Mouse (Mus musculus) c-Kit-negative CD71-positive TER-119-positive erythroid progenitor cells, embryonic 14.5 days (primary cell): ENCODE measurements around the gene Hoxb5.

Experiments
- DNase-seq: peaks from one replicate; pipeline ENCODE4 v3.0.0-alpha.2; 2013; ENCODE audit warnings: low read depth, low spot score

The Hoxb5 gene

DNA sequence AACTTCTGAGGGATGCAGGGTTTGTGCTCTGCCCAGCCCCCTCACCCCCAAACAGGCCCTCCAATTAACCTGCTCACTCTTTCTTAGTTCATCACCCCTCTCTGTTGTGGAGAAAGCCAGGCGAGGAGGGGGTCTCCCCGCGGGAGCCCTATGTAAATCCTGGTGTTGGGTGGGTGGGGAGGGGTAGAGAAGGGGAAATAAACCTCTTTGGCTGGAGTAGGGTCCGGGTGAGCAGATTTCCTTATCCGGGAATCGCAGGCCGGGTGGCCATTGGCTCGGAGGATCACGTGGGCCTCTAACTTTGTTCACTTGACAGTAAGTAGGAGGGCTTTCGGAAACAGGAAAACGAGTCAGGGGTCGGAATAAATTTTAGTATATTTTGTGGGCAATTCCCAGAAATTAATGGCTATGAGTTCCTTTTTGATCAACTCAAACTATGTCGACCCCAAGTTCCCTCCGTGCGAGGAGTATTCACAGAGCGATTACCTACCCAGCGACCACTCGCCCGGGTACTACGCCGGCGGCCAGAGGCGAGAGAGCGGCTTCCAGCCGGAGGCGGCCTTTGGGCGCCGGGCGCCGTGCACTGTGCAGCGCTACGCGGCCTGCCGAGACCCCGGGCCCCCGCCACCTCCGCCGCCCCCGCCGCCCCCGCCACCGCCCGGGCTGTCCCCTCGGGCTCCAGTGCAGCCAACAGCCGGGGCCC lies 15.4 kb downstream of the Hoxb5 start:
- DNase-seq = no peak

DNA sequence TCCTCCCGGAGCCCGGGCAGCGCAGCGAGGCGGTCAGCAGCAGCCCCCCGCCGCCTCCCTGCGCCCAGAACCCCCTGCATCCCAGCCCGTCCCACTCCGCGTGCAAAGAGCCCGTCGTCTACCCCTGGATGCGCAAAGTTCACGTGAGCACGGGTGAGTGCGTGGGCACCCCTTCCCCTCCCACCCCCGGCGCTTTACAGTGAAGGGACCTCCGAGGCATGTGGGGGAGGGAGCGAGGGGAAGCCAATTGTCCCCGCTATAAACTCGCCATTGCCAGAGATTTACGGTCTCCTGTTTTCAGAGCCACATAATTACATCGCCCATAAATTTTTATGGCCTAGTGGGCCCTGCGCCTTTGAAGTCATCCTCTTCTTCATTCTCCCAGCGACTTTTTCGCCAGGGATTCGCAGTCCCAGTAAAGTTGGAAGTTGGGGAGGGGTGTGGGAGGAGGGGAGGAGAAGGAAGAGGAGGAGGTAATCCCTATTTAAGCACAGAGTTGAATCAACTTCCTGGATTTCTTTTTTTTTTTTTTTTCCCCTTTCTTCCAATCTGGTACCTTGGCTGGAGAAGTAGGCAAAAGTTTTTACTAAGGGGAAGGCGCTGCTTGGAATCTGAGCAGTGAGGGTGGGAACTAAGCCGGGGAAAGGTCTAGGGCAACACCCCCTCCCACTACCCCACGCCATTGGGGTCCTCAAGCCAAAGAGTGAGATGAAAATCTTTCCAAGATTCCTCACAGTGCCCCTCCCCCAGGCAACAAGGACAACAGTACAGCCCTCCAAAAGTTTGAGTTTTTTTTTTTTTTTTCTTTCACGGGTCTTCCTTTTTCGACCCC lies 16.2 kb downstream of the Hoxb5 start:
- no peak for DNase-seq

DNA sequence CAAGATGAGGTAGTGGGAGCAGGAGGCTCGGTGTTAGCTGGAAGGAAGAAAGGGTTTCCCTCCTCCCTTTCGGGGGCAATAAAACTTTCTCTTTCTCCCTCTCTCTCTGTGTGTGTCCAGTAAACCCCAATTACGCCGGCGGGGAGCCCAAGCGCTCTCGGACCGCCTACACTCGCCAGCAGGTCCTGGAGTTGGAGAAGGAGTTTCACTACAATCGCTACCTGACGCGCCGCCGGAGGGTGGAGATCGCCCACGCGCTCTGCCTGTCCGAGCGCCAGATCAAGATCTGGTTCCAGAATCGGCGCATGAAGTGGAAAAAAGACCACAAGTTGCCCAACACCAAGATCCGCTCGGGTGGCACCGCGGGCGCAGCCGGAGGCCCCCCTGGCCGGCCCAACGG lies 16.8 kb downstream of the Hoxb5 start:
- DNase-seq = no peak

DNA sequence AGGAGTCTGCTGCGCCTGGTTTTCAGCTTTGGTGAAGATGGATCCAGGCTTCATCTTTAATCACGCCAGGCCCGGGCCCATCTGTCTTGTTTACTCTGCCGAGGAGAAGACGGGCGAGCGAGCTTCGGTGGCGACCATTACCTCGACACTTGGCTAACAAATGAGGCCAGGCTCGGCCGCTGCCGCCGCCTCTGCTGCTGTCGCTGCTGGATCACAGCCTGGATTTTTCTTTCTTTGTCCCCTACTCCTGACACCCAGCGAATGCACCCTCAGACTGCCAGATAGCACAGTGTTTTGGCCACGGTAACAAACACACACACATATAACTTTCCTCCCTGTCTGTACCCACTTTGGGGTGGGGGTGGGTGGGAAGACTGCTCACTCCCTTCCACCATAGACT lies 17.6 kb downstream of the Hoxb5 start:
- no peak for DNase-seq

DNA sequence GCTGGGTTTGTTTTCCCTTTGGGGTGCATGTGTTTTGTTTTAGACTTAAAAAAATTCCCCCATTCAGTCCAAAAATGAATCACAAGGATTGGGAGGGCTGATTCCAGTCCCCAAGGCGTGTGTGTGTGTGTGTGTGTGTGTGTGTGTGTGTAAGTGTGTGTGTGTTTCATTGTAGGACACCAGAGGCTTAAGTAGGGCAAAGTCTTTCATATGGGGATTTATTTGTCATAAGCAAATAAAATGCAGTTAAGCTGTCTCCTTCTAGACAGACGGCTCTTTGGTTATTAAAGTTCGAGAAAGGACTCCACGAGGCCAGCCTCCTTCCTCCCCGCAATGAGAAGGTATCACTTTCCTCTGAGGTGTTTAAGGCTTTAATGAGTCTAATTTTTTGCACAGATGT lies 18.7 kb downstream of the Hoxb5 start:
- no peak for DNase-seq

DNA sequence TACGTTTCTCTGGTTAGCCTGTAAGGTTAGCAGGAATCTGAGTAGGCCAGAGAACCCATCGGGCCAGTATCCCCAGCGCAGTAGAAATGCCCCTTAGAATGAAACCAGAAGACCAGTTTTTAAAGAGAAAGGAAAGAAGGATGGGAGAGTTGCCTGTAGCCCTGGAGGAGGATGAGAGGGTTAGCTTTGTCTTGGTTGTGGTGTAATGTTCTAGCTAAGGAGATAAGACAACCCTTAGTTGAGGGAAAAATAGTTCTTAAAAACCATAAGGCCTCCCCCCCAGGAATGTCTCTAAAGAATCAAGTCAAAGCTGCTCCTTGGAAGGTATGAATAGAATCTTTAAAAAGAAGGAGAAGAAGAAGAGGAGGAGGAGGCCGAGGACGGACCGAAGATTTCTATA lies 19.6 kb downstream of the Hoxb5 start:
- no peak for DNase-seq

DNA sequence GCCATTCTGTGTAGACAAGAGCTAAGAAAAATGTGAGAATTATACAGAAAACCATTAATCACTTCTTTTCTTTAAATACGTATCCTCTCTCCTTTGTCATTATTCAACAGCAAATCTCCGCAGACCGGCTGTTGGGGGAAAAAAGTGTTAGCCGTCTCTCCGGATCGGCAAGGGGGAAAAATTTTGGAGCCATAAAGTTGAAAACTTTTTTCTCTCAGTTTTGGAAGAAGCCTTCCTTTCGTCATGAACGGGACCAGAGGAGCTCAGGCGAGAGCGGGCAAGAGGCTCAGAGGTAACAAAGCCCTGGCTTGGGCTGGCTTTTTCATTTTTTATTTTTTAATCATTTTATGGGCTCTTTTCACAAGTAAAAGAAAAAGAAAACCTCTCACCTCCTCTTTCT lies 20.0 kb downstream of the Hoxb5 start, which contains the start of gene Hoxb3:
Gene Hoxb3, plus strand, starts transcription at position 173 of the 400 bp plus-strand sequence.
- no peak for DNase-seq

DNA sequence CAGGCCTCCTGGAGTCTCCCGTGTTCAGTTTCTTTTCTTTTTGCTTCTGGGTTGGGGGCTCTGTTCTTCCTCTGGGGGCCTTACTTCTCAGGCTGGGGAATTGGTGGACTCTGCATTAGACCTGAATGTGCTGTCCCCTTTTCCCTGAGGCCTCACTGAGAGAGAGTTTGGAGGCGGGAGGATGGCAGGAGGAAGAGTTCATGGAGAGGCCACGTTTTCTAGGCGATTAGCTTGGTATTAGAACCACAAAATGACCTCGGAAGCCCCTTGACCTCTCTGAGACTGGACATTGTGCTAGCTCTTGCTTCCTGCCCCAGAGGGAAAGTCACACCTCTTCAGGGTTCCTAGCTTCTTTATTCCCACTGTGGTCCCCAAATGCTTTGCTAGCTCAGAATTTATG lies 21.0 kb downstream of the Hoxb5 start:
- no peak for DNase-seq

DNA sequence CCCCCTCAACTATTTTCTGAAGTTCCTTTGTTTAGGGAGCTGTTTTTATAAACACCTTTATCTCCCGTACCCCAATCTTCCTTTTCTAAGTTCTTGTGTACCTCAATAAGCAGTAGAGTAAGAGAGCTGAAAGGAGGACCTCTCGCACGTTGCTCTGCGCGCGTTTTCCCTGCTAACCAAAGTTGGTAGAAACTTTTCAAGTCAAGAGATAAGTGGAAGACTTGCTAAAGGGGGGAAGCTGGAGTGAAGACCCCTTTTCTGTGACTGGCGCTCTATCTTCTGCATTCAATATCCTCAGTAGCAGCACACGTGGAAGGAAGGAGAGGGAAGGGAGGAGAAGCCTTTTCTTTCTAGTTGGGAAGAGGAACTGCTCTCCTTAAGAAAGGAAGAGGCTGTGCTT lies 21.8 kb downstream of the Hoxb5 start:
- no peak for DNase-seq

DNA sequence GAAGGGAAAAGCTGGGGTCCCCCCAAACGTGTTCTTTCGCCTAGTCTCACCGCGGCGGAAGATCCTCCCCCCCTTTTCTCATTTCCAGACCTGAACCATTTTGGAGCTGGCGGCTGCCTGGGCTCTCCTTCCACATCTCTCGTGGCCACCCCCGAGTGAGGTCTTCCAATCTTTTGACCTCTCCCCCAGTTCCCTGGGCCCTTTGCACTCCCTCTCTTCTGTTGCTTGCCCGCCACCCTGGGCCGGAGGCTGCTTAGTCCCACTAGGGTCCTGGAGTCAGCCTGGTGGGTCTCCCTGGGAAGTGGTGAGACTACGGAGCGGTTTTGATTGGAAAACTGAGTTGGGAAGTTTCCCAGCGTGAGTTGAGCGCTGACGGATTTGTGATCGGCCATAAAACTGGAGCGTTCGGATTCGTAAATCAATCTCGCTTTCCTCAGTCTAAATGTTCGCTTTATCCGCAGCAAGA lies 22.6 kb downstream of the Hoxb5 start:
- no peak for DNase-seq

DNA sequence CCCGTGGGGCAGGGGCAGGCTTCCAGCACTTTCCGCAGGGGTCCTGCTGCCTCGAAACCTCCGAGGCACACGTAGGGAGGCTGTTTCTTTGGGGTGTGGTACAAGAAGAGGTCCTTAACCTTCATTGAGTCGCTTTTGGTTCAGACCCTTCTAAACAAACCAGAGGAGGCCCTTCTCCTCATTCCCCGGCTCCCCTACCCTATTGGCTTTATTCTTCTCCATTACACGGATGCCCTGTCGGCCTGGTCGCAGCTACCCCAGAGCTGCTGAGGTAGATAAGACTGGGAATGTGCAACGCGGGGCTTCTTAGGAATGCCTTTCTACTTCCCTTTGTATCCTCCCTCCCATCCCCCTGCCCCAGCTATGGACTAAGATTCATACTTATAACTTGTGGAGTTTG lies 23.6 kb downstream of the Hoxb5 start:
- DNase-seq = no peak

DNA sequence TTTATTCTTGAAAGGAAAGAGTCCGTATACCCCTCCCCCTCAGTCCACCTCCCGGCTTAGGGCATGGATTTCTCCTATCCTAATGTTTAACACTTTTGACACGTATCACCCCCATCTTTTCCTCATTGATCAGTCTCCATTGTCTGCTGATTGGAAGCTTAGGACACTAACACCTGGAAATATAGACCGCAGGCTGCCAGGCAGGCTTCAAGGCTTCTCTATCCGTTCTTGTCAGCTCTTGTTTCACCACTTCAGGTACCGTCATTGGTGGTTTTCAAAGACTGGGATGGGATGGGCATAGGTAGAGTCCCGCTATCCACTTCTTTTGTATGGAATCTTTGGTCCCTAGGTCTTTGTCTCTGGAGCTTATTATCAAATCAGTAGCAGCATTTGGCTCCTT lies 24.0 kb downstream of the Hoxb5 start:
- DNase-seq = no peak

DNA sequence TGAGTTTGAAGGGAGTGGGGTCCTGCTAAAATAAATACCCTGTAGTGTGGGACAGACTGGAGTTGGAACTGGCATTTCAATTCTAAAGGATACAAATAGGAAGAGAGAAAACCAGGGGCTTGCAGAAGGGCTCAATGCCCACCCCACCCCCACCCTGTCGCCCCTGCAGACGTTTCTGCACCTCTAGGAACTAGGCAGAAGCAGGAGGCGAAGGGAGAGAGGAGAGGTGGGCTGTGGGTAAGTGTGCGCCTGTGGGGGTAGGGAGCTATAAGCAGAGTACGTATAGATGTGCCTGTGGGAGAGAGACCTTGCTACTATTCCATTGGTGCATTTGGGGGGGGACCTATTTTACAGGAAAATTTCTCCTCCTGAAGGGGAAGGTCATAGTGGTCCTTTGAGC lies 24.6 kb downstream of the Hoxb5 start:
- no peak for DNase-seq

DNA sequence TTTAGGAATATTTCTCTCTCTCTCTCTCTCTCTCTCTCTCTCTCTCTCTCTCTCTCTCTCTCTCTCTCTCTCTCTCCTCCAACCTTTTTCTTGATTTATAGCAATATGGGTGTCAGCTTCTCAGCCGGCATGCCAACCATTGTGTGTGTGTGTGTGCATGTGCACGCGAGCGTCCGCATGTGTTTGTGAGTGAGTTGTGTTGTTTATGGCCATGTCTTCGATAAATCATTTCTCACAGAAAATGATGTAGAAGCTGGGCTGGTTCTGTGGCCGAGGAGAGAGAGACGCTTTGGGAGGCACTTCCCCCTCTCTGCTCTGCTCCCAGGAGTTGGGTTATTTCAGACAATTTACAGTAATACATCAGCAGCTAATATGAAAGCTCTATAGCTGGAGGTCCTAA lies 25.5 kb downstream of the Hoxb5 start:
- no peak for DNase-seq

DNA sequence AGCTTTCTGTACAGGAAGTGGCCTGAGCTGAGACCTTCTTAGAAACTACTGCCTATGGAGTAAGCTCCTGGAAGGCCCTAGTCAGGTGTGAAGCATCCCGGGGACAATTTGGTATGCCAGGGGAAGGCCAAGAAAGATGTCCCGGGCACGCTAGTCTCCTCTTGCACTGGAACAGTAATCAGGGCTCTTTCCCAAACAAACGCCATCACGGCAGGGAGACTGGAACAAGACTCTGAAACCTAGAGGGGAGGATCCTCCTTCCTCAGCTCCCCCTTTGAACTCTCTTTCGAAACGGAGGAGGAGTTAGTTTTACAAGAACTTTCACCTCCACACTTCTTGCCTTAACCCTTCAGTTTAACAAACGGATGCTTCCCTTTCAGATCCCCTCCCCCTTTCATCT lies 29.0 kb downstream of the Hoxb5 start:
- no peak for DNase-seq

DNA sequence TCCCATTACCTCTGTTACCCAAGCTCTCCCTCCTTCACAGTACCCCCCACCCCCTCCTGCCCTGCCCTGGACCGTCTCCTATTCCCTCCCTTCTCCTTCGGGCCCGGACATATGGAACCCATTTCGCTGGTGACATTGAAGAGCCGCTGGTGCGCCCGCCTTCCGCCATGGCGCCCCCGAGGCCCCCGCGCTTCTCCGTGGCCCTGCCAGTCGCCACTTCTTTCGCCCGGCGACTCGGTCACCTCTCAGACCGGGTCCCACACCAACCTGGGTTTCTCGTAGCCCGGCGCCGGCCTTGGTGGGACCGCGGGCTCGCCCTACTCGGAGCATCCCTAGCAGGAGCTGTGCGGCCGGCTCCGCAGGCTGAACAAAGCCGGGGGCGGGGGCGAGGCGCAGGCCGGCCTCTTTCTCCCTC lies 29.5 kb downstream of the Hoxb5 start:
- DNase-seq = no peak

DNA sequence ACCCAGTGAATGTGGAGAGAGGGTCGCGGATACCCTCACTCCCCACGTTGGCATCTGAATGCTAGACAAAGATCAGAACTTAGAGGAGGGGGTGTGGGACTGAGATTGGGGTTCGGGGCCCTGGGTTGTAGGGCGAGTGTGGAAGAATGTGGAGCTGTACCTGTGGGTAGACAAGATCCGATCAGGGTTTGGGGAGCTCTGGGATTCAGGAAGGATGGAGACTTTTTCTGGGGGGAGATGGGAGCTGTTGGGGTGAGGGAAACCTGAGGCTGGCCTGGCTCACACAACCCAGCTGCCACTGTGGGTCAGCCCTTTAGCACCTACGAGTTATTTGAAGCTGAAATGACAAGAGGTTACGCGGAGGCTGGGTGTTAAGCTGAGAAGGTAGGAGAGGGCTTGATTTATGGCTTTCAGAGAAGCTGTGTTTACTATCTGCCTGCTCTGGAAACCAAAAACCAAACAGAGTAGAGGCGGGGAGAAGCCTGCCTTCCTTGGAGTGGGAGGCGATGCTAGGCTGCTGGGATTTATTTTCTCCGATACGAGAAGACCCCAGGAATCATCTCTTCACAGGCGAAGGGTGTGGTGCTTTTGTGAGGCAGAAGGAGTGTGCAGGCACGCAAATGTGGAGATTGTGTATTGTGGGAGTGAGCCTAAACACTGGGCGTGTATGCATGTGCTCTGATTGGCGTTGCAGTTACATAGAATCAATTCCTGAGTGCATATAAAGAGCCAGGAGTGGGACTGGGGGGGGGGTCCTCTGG lies 30.3 kb downstream of the Hoxb5 start:
- no peak for DNase-seq

DNA sequence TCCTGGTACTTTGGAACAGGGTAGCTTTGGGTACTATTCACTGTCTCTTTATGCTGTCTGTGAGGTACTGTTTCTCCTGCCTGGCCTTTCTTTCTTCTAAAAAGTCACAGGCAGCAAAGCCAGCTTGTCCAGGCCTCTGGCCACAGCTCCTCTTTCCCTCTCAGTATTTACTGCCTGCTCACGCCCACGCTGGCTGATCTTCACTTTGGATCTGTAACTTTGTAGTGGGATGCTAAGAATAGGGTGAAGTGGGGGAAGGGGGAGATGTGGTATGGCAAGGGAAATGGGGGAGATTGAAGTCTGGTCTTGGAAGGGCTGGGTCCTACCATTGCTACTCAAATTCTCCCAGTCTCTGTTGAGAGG lies 30.8 kb downstream of the Hoxb5 start:
- no peak for DNase-seq

DNA sequence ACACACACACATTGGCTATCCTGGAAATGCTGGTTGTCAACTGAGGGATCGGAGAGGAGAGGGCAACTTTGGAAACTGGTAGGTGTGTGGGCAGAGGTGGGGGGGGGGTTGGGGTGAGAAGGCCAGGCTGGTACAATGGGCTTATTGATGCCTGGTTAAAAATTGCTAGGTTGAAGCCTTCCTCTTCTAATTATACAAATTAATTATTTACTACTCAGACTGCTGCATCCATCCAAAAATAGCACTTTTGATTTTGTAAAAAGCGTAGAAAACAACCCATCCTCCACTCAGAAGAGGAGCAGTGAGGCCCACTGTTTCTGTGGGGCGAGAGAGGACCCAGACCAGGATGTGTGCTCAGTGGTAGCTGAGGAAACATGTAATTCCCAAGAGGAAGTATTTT lies 31.9 kb downstream of the Hoxb5 start:
- DNase-seq = no peak

DNA sequence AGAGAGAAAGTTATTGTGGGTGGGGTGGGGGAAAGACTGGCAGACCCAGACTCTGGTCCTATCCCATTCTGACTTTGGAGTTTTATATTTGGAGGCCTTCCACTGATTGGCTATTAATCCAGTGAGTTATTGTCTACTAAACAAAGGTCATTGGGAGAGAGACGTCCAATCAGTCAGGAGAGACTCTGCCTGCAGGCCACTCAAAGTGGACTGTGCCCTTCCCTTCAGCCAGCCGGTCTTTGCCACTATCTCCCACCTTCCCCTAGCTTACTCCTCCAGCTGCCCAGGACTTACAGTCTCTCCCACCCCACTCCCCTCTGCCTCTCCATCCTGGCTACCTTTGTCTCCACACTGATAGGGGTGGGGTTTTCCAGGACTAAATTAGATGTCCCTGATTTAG lies 33.5 kb downstream of the Hoxb5 start:
- no peak for DNase-seq

DNA sequence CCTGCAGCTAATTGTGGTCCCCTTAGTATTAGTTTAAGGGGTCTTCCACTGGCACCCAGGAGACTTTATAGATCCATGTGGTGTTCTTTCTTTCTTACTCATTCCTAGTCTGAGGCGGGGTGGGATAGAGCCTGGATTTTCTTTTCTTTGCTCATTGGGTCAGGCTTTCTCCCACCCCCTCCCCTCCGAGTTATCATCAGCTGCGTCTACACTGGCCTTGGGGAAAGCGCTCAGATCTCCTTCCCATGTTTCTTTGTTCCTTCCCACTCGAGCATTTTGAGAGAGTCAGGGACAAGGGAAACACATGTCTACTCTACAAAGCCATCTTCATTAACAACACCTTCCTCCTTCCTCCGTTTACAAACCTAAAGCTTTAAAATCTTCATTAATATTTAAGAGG lies 33.9 kb downstream of the Hoxb5 start:
- no peak for DNase-seq
